Mouse (Mus musculus): ENCODE data around the gene Pmepa1. TPM values are rescaled to one million over a fixed set of nuclear protein-coding genes. Genes with fewer than 3 reads are reported as not detected.

Pmepa1 gene
- polyA plus RNA-seq, 1 experiment = 5.3 TPM

- TF ChIP-seq GATA1 (IDR thresholded peaks at IDR 0.05; ENCODE audit: borderline replicate concordance, low read length) (no peak), FLI1 (IDR thresholded peaks at IDR 0.05; ENCODE audit: low read length) (no peak)
- Histone ChIP-seq H3K4me1 (peaks cover 21% of the 10 kb centered on the region; the same call in 1 of the 2 replicates), H3K36me3 (replicated peaks; ENCODE audit: low read length) (no peaks in the 10 kb centered on the region), H3K9me3 (no peaks in the 10 kb centered on the region), H3K27me3 (replicated peaks) (peaks cover 54% of the 10 kb centered on the region), H3K4me3 (replicated peaks) (no peak overlapping the region)
These were observed 40.6 kb downstream of the Pmepa1 start for GRCm38 (mm10) chr2:173235435-173236332.

GRCm38 (mm10) chr2:173232766-173233099, 43.6 kb downstream of the Pmepa1 start:
- TF ChIP-seq FLI1 (IDR thresholded peaks at IDR 0.05; ENCODE audit: low read length) (no peak), GATA1 (IDR thresholded peaks at IDR 0.05; ENCODE audit: borderline replicate concordance, low read length) (no peak)
- Histone ChIP-seq H3K9me3 (no peaks in the 10 kb centered on the region), H3K4me1 (peaks cover 36% of the 10 kb centered on the region), H3K36me3 (replicated peaks; ENCODE audit: low read length) (no peaks in the 10 kb centered on the region), H3K27me3 (replicated peaks) (peaks cover 38% of the 10 kb centered on the region), H3K4me3 (replicated peaks) (no peak overlapping the region)

DNA sequence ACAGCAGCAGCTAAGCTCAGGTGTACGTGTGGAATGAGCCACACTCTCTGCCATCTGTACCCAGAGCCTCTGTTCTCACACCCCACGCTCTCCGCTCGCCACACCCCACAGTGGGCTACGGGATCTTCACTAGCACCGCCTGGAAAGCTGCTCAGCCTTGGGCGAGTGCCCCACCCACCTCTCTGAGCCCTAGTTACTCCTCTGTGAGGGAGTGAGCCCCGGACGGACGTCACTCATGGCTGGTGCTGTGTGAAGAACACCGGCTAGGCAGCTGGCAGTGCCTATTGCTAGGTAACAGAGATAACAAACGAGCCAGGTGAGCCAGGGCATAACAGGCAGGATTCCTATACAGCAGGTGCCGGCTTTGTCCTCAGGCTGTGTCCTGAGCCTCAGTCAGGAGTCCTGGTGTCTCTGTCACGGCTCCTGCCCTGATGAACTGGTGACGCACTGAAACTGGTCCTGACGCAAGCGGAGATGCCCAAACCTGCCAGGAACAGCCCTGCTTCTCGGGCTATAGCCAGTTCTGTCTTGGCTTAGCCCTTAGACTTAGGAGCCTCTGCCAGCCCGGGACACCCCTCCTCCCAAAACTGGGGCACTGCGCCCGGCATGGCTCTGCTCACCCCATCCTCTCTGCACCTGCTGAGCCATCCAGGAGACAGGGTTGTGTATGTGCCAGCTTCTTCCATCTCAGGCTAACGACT, 44.1 kb downstream of the Pmepa1 start:
- H3K36me3 ChIP-seq (replicated peaks; ENCODE audit: low read length) = no peaks in the 10 kb centered on the region
- TF ChIP-seq FLI1 (IDR thresholded peaks at IDR 0.05; ENCODE audit: low read length) (no peak), GATA1 (IDR thresholded peaks at IDR 0.05; ENCODE audit: borderline replicate concordance, low read length) (no peak)
- no peak overlapping the region for H3K4me3 ChIP-seq (replicated peaks)
- peaks cover 33% of the 10 kb centered on the region for H3K27me3 ChIP-seq (replicated peaks)
- no peaks in the 10 kb centered on the region for H3K9me3 ChIP-seq
- peaks cover 31% of the 10 kb centered on the region for H3K4me1 ChIP-seq

DNA sequence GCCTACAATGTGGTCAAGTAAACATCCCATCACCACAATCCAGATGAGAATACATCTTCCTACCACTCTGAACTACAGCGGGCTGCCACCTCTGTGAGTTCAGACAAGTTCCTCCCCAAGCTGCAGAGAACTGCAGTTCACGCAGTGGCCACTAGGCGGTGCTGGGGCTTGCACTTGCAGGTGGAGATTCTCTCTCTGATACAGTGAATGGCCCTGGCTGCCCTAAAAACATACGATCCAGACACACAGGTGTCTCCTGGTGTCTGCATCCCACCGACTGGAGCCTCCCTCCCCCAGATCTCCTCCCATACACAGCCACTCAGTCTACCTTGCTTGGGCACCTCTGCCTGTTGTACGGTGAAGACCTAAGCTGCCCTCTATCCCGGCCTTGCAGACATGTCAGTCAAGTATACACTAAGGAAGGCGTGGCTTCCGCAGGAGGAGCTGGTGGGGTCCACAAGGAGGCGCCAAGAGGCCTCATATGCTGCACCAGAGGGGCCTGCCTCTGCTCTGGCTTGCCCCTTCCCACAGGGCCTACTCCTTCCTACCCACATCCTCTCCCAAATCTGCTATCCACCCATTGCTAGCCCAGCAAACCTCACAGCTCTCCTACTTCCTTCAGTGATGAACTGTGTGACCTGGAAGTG, 46.6 kb downstream of the Pmepa1 start:
- Histone ChIP-seq H3K4me3 (replicated peaks) (peak overlapping the region; percentile 85), H3K9me3 (no peaks in the 10 kb centered on the region)

DNA sequence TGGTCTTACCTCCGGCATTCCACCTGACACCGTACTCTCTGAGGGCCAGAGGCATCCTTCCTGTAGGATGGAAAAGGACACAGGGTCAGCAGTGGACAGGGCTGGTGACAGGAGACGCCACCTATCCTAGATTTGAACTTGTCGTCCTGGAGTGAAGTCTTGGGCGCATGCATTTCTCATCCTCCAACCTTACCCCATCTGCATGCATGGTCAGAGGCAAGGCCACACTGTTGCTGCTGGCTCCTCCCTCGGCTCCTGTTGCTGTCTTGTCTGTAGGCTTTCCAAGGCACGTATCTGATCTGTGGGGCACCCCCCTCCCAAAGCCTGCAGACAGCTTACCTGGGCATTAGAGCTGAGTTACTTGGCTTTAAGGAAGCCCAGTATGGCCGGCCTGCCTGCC, 47.8 kb downstream of the Pmepa1 start:
- Histone ChIP-seq H3K36me3 (replicated peaks; ENCODE audit: low read length) (no peaks in the 10 kb centered on the region), H3K27me3 (replicated peaks) (peaks cover 30% of the 10 kb centered on the region), H3K4me3 (replicated peaks) (no peak overlapping the region), H3K4me1 (peaks cover 24% of the 10 kb centered on the region), H3K9me3 (no peaks in the 10 kb centered on the region)
- TF ChIP-seq GATA1 (IDR thresholded peaks at IDR 0.05; ENCODE audit: borderline replicate concordance, low read length) = no peak
- no peak for TF ChIP-seq FLI1 (IDR thresholded peaks at IDR 0.05; ENCODE audit: low read length)

More for the DNA sequence above, 46.6 kb downstream of the Pmepa1 start:
- Histone ChIP-seq H3K4me1 (peaks cover 24% of the 10 kb centered on the region), H3K36me3 (replicated peaks; ENCODE audit: low read length) (no peaks in the 10 kb centered on the region), H3K27me3 (replicated peaks) (peaks cover 32% of the 10 kb centered on the region)
- TF ChIP-seq GATA1 (IDR thresholded peaks at IDR 0.05; ENCODE audit: borderline replicate concordance, low read length) (no peak), FLI1 (IDR thresholded peaks at IDR 0.05; ENCODE audit: low read length) (no peak)

DNA sequence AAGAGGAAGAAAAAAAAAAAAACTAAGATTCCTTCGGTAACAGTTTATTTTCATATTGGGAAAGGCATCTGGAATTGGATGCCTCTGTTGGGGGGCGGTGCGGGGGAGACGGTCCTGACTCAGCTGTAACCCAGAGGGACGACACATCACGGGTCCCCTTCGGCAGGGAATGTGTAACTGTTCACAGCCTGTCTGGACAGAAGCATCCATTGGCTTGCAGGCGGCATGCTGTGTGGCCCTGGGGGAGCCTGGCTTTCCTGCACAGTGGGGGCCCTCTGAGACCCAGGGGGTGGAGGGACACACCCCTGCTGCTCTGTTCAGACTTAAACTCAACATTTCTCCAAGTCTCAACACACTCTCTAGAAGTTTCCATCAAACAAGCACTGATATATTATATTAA, 49.5 kb downstream of the Pmepa1 start:
- TF ChIP-seq FLI1 (IDR thresholded peaks at IDR 0.05; ENCODE audit: low read length) (no peak), GATA1 (IDR thresholded peaks at IDR 0.05; ENCODE audit: borderline replicate concordance, low read length) (no peak)

GRCm38 (mm10) chr2:173225906-173226305, 50.4 kb downstream of the Pmepa1 start:
- TF ChIP-seq FLI1 (IDR thresholded peaks at IDR 0.05; ENCODE audit: low read length) = no peak
- TF ChIP-seq GATA1 (IDR thresholded peaks at IDR 0.05; ENCODE audit: borderline replicate concordance, low read length) = no peak
- Histone ChIP-seq H3K9me3 (no peaks in the 10 kb centered on the region), H3K27me3 (replicated peaks) (peaks cover 25% of the 10 kb centered on the region), H3K36me3 (replicated peaks; ENCODE audit: low read length) (no peaks in the 10 kb centered on the region), H3K4me1 (peaks cover 28% of the 10 kb centered on the region), H3K4me3 (replicated peaks) (no peak overlapping the region)

More for the DNA sequence above, 49.5 kb downstream of the Pmepa1 start:
- Histone ChIP-seq H3K27me3 (replicated peaks) (peaks cover 20% of the 10 kb centered on the region), H3K4me1 (peaks cover 28% of the 10 kb centered on the region), H3K4me3 (replicated peaks) (no peak overlapping the region), H3K36me3 (replicated peaks; ENCODE audit: low read length) (no peaks in the 10 kb centered on the region), H3K9me3 (no peaks in the 10 kb centered on the region)

DNA sequence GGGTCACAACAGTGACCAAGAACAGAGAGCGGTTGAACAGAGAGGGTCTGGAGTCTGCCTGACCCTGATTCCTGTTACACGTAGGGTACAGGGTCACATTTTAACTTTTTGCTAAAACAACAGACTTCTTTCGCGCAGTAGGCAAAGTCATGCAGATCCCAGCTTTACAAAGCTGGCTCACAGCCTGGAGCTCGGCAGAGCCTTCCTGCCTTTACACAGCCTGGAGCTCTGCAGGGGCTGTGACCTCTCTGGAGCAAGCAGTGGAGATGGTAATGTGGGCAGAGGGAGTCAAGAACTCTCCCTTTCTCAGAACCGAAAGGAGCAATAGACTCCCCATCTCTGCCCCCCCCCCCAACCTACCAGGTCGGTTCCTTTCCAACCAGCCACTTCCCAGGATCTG, 51.5 kb downstream of the Pmepa1 start:
- no peak for TF ChIP-seq FLI1 (IDR thresholded peaks at IDR 0.05; ENCODE audit: low read length)
- TF ChIP-seq GATA1 (IDR thresholded peaks at IDR 0.05; ENCODE audit: borderline replicate concordance, low read length) = no peak
- Histone ChIP-seq H3K36me3 (replicated peaks; ENCODE audit: low read length) (no peaks in the 10 kb centered on the region), H3K4me3 (replicated peaks) (no peak overlapping the region), H3K9me3 (no peaks in the 10 kb centered on the region), H3K4me1 (peaks cover 21% of the 10 kb centered on the region), H3K27me3 (replicated peaks) (peaks cover 26% of the 10 kb centered on the region)

- Histone ChIP-seq H3K4me3 (replicated peaks) (no peak overlapping the region), H3K36me3 (replicated peaks; ENCODE audit: low read length) (no peaks in the 10 kb centered on the region), H3K27me3 (replicated peaks) (peaks cover 29% of the 10 kb centered on the region), H3K4me1 (peaks cover 17% of the 10 kb centered on the region), H3K9me3 (no peaks in the 10 kb centered on the region)
- TF ChIP-seq GATA1 (IDR thresholded peaks at IDR 0.05; ENCODE audit: borderline replicate concordance, low read length) (no peak), FLI1 (IDR thresholded peaks at IDR 0.05; ENCODE audit: low read length) (no peak)
These were observed 52.2 kb downstream of the Pmepa1 start for GRCm38 (mm10) chr2:173224097-173224496.
